Mouse (Mus musculus) midbrain, embryonic 10.5 days (tissue): ENCODE results near the gene Krtap5-1. TPM values are rescaled to one million over a fixed set of nuclear protein-coding genes. Genes with fewer than 3 reads are reported as not detected.
"Not testable (repeated sequence)": the region's sequence is repeated elsewhere in the genome, so short reads cannot be mapped to it uniquely, and the experiment has no call there.

Experiments
- DNase-seq: peaks from one replicate; pipeline ENCODE4 v3.0.0-alpha.2; 2017; ENCODE audit warnings: low spot score
- H3K27ac ChIP-seq: fragments of 300-500 bp; sonication (generic); replicated peaks from 2 replicates; pipeline ENCODE4 v1.5.1; 2016; ENCODE audit warnings: mild to moderate bottlenecking
- H3K27me3 ChIP-seq: fragments of 300-500 bp; sonication (generic); 2 replicates; pipeline ENCODE4 v1.6.1; 2016; ENCODE audit warnings: low read depth, mild to moderate bottlenecking; ENCODE audit not compliant: poor library complexity, severe bottlenecking
- H3K36me3 ChIP-seq: fragments of 300-500 bp; sonication (generic); 2 replicates; pipeline ENCODE4 v1.6.1; 2016; ENCODE audit warnings: mild to moderate bottlenecking, moderate library complexity
- H3K4me1 ChIP-seq: fragments of 300-500 bp; sonication (generic); 2 replicates; pipeline ENCODE4 v1.6.1; 2016
- H3K4me3 ChIP-seq: fragments of 300-500 bp; sonication (generic); 2 replicates; pipeline ENCODE4 v1.5.1; 2016; ENCODE audit warnings: mild to moderate bottlenecking, moderate library complexity
- H3K9me3 ChIP-seq: fragments of 300-500 bp; sonication (generic); replicated peaks from 2 replicates; pipeline ENCODE4 v1.6.1; 2016; ENCODE audit warnings: mild to moderate bottlenecking
- WGBS: fragments of 180-500 bp; shearing (Covaris S2); methylation state at CpG from one replicate; pipeline ENCODE4 v1.1.7; 2016; 5-methylcytosine and 5-hydroxymethylcytosine counted together
- polyA plus RNA-seq: library from polyadenylated mRNA; unstranded; fragments of >200 nt; fragmentation: Nextera tagmentation; extraction: Ambion mirVana; gene quantifications from 2 replicates; pipeline ENCODE4 v1.2.1, GENCODE M21; 2016

The Krtap5-1 gene
- polyA plus RNA-seq, result not detected in 2 replicates

- not testable (repeated sequence) for H3K4me3 ChIP-seq, H3K4me1 ChIP-seq, DNase-seq, H3K36me3 ChIP-seq, H3K27me3 ChIP-seq, H3K9me3 ChIP-seq, H3K27ac ChIP-seq
Observed at GRCm38 (mm10) chr7:142297018-142297417, at the start of gene Krtap5-1. Gene Krtap5-1, minus strand, starts transcription at chr7:142297118.

DNA sequence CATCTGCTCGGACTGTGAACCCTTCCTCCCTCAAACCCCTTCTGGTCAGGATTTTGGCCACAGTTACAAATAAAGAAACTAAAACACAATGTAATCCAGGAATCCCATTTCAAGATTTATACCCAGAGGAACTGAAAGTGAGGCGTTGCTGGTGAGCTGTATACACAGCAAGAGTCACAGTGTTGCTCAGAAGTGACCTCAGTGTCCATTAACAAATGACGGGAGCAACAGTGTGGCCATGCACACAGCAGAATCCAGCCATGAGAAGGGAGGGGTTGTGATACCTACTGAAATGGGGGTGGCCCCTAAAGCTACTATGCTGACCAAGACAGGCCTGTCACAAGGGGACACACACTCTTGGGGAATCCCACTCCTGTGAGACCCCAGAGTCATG, 45.3 kb upstream of the Krtap5-1 start:
- WGBS, result 77% methylated on average over 3 of the region's 3 CpGs

DNA sequence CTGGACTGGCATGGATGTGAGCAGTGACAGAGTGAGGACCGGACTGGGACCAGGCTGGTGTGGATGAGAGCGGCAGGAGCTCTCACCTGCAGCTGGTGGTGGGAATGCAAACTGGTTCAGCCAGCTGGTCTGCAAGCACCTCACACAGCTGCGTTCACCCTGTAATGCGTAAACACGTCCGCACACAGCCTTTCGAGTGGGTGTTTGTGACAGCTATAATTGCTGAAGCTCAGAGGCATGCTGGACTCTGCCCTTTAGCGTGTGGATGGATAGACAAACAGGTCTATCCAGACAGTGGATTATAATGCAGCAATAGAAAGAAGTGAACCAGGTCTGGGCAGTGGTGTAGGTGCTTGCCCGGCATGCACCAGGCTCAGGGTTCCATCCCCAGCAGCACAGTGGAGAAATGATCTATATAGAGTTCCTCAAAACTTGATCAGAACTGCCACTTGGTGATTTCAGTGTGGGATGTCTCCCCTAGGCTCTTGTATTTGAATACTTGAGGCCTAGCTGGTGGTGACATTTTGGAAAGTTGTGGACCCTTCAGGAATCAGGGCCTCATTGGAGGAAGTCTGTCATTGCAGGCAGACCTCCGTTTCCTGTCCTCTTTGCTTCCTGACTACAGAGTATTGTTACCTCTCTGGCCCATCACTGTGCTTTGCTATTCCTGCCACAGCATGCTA, 44.8 kb upstream of the Krtap5-1 start:
- H3K4me3 ChIP-seq, result no peak overlapping the region
- no peaks in the 10 kb centered on the region for H3K9me3 ChIP-seq
- WGBS, result 82% methylated on average over 10 of the region's 10 CpGs
- DNase-seq, result no peak
- peaks cover 6% of the 10 kb centered on the region; the same call in 1 of the 2 replicates for H3K27me3 ChIP-seq
- no peak overlapping the region for H3K27ac ChIP-seq
- 0 out of 2 replicates have a peak, but pooled peaks cover 4% of the 10 kb centered on the region for H3K4me1 ChIP-seq
- H3K36me3 ChIP-seq, result no peaks in the 10 kb centered on the region

More for the DNA sequence above, 45.3 kb upstream of the Krtap5-1 start:
- no peaks in the 10 kb centered on the region for H3K36me3 ChIP-seq
- H3K4me1 ChIP-seq, result 0 out of 2 replicates have a peak, but pooled peaks cover 4% of the 10 kb centered on the region
- H3K4me3 ChIP-seq, result no peak overlapping the region
- no peak for DNase-seq
- H3K27ac ChIP-seq, result no peak overlapping the region
- H3K9me3 ChIP-seq, result no peaks in the 10 kb centered on the region
- peaks cover 6% of the 10 kb centered on the region; the same call in 1 of the 2 replicates for H3K27me3 ChIP-seq

DNA sequence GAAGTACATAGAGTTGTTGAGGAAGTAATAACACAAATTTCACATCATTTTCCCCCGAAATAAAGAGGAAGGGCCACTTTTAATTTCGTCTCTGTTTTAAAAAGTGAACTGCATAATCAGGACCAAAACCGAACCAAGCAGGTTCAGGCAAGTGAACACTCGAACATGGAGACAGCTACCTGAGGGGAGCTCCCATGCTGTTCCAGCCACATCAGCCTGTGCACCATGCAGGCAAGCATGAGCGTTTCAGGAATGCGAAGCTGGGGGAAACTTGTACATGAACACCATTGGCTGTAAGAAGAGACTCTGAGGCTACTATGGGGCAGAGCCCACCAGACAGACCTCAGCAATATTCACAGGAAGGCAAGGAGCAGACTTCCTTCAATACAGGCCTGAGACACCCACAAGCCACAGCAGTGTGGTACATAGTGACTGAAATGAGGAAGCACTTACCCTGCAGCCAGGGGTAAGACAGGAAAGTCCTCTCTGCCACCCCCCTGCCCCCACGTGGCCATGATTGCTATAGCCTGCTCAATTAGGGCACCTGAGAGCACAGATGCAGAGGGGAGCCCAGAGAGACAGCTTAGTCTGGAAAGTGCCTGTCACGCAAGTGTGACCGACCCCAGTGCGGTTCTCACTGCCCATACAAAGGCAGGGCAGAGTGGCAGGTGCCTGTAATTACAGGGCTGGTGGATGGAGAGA, 43.5 kb upstream of the Krtap5-1 start:
- H3K36me3 ChIP-seq, result no peaks in the 10 kb centered on the region
- H3K27ac ChIP-seq, result 0 out of 2 replicates have a peak overlapping the region, but pooled peaks have one; percentile 28
- H3K27me3 ChIP-seq, result peaks cover 6% of the 10 kb centered on the region; the same call in 1 of the 2 replicates
- DNase-seq, result no peak
- H3K4me1 ChIP-seq, result peaks cover 5% of the 10 kb centered on the region; the same call in 1 of the 2 replicates
- WGBS, result 62% methylated on average over 10 of the region's 10 CpGs
- no peak overlapping the region for H3K4me3 ChIP-seq
- H3K9me3 ChIP-seq, result no peaks in the 10 kb centered on the region

GRCm38 (mm10) chr7:142335151-142335550, 38.2 kb upstream of the Krtap5-1 start:
- Histone ChIP-seq H3K4me1 (peaks cover 8% of the 10 kb centered on the region), H3K9me3 (no peaks in the 10 kb centered on the region), H3K4me3 (no peak overlapping the region), H3K27me3 (no peaks in the 10 kb centered on the region), H3K27ac (no peak overlapping the region), H3K36me3 (no peaks in the 10 kb centered on the region)
- 80% methylated on average over 8 of the region's 8 CpGs for WGBS
- DNase-seq, result no peak

- Histone ChIP-seq H3K36me3 (no peaks in the 10 kb centered on the region), H3K4me1 (peaks cover 15% of the 10 kb centered on the region), H3K9me3 (no peaks in the 10 kb centered on the region), H3K27ac (peak overlapping the region; percentile 64), H3K27me3 (no peaks in the 10 kb centered on the region), H3K4me3 (no peak overlapping the region)
- WGBS, result 3% methylated on average over 3 of the region's 3 CpGs
- peak; percentile 90 for DNase-seq
Observed at GRCm38 (mm10) chr7:142334246-142334645, 37.3 kb upstream of the Krtap5-1 start.

DNA sequence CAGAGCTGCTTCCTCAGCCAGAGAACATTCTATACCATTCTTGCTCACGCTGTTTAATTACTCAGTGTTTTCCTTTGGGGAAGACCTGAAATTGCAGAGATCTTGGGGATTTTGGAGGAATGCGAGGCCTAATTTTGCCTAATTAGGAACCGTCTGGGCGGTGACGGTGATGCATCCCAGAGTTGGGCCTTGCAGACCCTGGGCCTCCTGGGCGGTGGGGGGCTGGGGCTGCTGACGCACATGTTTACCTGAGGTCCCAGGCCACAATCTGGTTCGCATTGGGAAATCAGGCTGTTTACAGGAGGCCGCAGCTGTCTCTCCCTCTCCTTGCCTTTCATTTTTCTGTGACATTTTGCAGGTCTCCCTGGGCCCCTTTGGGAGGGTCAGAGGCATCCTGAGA, 35.8 kb upstream of the Krtap5-1 start:
- H3K36me3 ChIP-seq, H3K27me3 ChIP-seq, H3K9me3 ChIP-seq, H3K27ac ChIP-seq, H3K4me3 ChIP-seq, DNase-seq: not testable (repeated sequence)
- peaks cover 27% of the 10 kb centered on the region for H3K4me1 ChIP-seq
- 73% methylated on average over 5 of the region's 9 CpGs for WGBS

DNA sequence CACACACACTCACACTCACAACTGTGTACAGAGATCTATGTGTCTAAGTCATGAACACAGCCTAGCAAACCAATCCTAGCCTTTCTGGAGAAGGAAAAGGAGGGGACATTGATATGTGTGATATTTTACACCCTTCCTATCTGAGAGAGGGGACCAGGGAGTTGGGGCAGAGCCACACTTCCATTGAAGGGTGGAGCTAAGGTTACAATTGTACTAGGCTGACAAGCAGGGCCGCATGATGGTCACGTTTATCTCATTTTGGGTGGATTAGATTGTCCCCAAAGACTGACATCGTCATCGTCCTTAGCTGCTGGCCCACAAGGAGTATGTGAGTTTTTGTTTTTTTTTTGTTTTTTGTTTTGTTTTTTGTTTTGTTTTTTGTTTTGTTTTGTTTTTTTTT, 34.4 kb upstream of the Krtap5-1 start:
- H3K9me3 ChIP-seq, result no peaks in the 10 kb centered on the region
- no peaks in the 10 kb centered on the region for H3K36me3 ChIP-seq
- 85% methylated on average over 4 of the region's 4 CpGs for whole genome bisulfite sequencing
- no peak overlapping the region for H3K27ac ChIP-seq
- no peak for DNase-seq
- H3K4me3 ChIP-seq, result no peak overlapping the region
- peaks cover 27% of the 10 kb centered on the region for H3K4me1 ChIP-seq
- no peaks in the 10 kb centered on the region for H3K27me3 ChIP-seq

GRCm38 (mm10) chr7:142330271-142330724, 33.4 kb upstream of the Krtap5-1 start:
- Histone ChIP-seq H3K4me3 (no peak overlapping the region), H3K4me1 (peaks cover 25% of the 10 kb centered on the region), H3K27ac (0 out of 2 replicates have a peak overlapping the region, but pooled peaks have one; percentile 17), H3K36me3 (no peaks in the 10 kb centered on the region), H3K27me3 (no peaks in the 10 kb centered on the region), H3K9me3 (no peaks in the 10 kb centered on the region)
- no peak for DNase-seq
- WGBS, result 79% methylated on average over 9 of the region's 9 CpGs

DNA sequence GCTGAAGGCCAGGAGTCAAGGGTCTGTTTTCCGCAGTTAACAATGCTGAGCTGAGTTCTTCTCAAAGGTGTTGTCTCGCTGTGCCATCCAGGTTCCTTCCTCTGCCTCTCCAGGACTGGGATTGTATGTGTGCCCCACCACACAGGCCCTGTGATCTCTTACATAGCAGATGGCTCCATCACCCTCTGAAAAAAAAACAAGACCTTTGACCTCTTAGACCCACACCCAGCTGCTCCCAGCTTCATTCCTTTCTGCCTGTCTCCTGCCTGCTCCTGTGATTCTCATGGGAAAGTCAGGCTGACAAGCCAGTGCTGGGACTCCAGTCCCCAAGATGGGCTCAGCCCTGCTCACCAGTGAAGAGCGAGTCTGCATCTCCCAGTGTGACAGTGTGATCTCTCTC, 31.6 kb upstream of the Krtap5-1 start:
- H3K27ac ChIP-seq, result peak overlapping the region; percentile 68
- WGBS, result 53% methylated on average over 3 of the region's 3 CpGs
- no peaks in the 10 kb centered on the region for H3K9me3 ChIP-seq
- no peaks in the 10 kb centered on the region for H3K36me3 ChIP-seq
- H3K4me1 ChIP-seq, result peaks cover 23% of the 10 kb centered on the region
- H3K27me3 ChIP-seq, result no peaks in the 10 kb centered on the region
- DNase-seq, result peak; percentile 25
- no peak overlapping the region for H3K4me3 ChIP-seq

- no peak overlapping the region for H3K4me3 ChIP-seq
- H3K36me3 ChIP-seq, result no peaks in the 10 kb centered on the region
- no peaks in the 10 kb centered on the region for H3K27me3 ChIP-seq
- WGBS, result 79% methylated on average over 9 of the region's 9 CpGs
- DNase-seq, result no peak
- 0 out of 2 replicates have a peak overlapping the region, but pooled peaks have one; percentile 1 for H3K27ac ChIP-seq
- H3K4me1 ChIP-seq, result peaks cover 25% of the 10 kb centered on the region
- no peaks in the 10 kb centered on the region for H3K9me3 ChIP-seq
Observed at GRCm38 (mm10) chr7:142326714-142327445, 30.0 kb upstream of the Krtap5-1 start.

GRCm38 (mm10) chr7:142323396-142324117, 26.6 kb upstream of the Krtap5-1 start:
- Histone ChIP-seq H3K27ac (no peak overlapping the region), H3K4me3 (no peak overlapping the region), H3K9me3 (no peaks in the 10 kb centered on the region), H3K4me1 (peaks cover 16% of the 10 kb centered on the region), H3K36me3 (no peaks in the 10 kb centered on the region), H3K27me3 (0 out of 2 replicates have a peak, but pooled peaks cover 3% of the 10 kb centered on the region)
- WGBS, result 90% methylated on average over 12 of the region's 12 CpGs
- DNase-seq, result no peak
